Mouse (Mus musculus): ENCODE measurements at regions not wholly inside any gene's neighbourhood (a gene's known extent, or its start where the extent isn't known, plus 50 kb on each side); places are given as distances from the start of the nearest gene placed in this dataset.

DNA sequence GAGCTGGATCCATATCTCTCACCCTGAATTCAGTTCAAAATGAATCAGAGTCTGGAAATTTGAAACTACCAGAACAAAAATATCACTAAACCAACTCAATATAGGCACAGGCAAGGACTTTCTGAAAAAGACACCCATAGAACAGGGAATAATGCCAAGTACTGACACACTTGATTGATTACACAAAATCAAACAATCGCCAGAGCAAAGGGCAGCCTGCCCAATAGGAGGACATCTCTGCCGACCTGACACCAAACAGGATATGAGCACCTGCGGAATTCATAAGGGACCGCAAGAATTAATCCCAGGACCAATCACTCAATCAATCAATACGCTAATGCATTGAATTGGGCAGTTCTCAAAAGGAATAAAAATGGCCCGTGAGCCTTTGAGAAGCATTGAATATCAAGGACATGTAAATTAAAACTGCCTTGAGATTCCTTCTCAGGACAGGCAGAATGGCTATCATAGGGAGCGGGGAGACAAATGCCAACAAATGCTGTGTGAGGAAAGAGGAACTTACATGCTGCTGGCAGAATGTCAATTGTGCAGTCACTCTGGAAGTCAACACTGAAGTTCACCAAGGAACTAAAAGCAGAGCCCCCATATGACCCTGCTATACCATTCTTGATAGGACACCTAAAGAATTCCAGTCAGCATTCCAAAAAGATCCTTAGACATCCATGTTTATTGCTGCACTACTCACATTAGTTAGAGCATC, 102.2 kb downstream of the Erv3 start:
- 83% methylated on average over 7 of the region's 7 CpGs for WGBS
- no peak for ATAC-seq (ENCODE audit: insufficient number of reproducible peaks, insufficient read depth, low FRiP score, low TSS enrichment, low read depth)

DNA sequence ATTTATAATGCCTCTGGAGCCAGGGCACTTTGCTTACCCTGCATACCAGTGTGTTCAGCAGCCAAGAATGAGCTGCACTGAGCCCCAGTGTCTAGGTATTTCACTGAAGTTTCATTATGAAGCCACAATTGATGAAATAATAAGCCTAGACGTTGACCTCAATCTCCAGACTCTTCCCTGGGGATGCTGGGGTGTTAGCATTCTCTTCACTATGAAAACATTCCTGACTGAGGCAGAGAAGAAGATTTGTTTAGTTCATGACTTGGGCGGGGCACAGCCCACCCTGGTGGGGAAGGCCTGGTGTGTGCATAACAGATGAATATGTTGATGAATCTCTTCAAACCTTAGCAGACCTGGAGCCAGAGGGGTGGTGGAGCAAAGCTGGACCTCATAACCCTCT, 104.4 kb downstream of the Erv3 start:
- H3K36me3 ChIP-seq: no peaks in the 10 kb centered on the region
- 46% methylated on average over 2 of the region's 2 CpGs for WGBS
- no peak for ATAC-seq (ENCODE audit: insufficient number of reproducible peaks, insufficient read depth, low FRiP score, low TSS enrichment, low read depth)
- H3K4me2 ChIP-seq: no peak overlapping the region
- no peaks in the 10 kb centered on the region for H3K4me1 ChIP-seq
- H3K27me3 ChIP-seq: no peaks in the 10 kb centered on the region
- no peak overlapping the region for H3K27ac ChIP-seq
- no peaks in the 10 kb centered on the region for H3K9me3 ChIP-seq
- H3K4me3 ChIP-seq: no peak overlapping the region
- no peak overlapping the region for H3K9ac ChIP-seq

More for the DNA sequence above, 102.2 kb downstream of the Erv3 start:
- no peak overlapping the region for H3K4me2 ChIP-seq
- no peaks in the 10 kb centered on the region for H3K27me3 ChIP-seq
- no peak overlapping the region for H3K27ac ChIP-seq
- H3K36me3 ChIP-seq: no peaks in the 10 kb centered on the region
- no peaks in the 10 kb centered on the region for H3K9me3 ChIP-seq
- H3K4me1 ChIP-seq: no peaks in the 10 kb centered on the region
- H3K9ac ChIP-seq: no peak overlapping the region
- no peak overlapping the region for H3K4me3 ChIP-seq

DNA sequence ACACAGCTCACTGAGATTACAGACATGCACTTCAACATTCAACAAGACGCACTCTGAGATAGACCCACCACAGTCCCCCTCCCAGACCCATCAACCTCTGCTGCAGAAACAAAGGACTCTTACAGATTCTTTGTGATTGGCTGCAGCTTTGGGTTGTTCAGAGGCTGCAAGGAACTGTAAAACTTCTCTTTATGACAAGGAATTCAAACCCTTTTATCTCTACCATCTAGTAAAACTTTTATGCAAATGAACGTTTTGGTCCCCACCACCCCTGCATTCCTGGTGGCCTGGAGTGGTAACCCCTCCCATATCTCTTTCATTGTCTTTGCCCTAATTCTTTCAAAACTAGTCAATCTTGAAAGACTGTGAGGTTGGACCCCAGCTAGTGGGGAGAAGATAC, 106.1 kb downstream of the Erv3 start:
- Histone ChIP-seq H3K9me3 (no peaks in the 10 kb centered on the region), H3K4me1 (no peaks in the 10 kb centered on the region), H3K27ac (no peak overlapping the region), H3K36me3 (no peaks in the 10 kb centered on the region), H3K9ac (no peak overlapping the region), H3K27me3 (no peaks in the 10 kb centered on the region), H3K4me3 (no peak overlapping the region), H3K4me2 (no peak overlapping the region)
- ATAC-seq (ENCODE audit: insufficient number of reproducible peaks, insufficient read depth, low FRiP score, low TSS enrichment, low read depth): no peak
- WGBS: 65% methylated on average over 2 of the region's 2 CpGs

DNA sequence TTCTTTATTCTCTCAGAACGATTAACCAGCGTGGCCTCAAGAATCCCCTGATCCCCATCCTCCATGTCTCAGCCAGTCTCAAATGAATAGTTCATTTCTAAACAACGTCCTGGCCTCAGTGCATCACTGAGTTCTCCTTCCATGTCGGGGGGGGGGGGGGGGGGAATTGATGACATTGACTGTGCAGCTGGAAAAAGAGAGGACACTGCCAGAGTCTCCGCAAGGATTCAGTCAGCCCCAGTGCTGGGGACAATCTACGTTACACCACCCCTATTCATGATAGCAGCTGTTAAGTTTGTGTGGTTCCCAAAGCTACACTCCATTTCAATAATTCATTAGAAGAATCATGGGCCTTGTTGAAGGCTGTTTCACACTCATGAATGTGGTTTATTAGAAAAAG, 108.9 kb downstream of the Erv3 start:
- Histone ChIP-seq H3K27me3 (no peaks in the 10 kb centered on the region), H3K4me3 (no peak overlapping the region), H3K27ac (no peak overlapping the region), H3K4me2 (no peak overlapping the region), H3K4me1 (no peaks in the 10 kb centered on the region), H3K9me3 (no peaks in the 10 kb centered on the region), H3K36me3 (no peaks in the 10 kb centered on the region), H3K9ac (no peak overlapping the region)
- ATAC-seq (ENCODE audit: insufficient number of reproducible peaks, insufficient read depth, low FRiP score, low TSS enrichment, low read depth): no peak
- WGBS: 78% methylated on average over 6 of the region's 6 CpGs

DNA sequence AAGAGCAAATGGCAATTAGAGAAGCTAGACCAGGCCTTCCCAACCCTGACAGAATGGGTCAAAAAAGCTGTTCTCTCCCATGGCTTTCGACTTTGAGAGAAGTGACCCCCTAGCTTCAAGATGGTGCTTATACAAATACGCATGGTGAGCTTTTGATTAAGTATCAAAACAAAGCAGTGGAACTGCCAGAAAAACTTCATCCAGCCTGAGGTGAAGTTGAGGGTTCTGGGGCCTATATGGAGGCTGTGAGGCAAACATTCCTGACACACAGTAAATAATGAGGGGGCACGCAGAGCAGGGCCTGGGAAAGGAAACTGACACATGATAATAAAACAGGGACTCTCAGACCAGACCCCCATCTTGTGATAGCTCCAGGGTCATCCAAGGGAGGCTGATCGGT, 109.3 kb downstream of the Erv3 start:
- Histone ChIP-seq H3K4me1 (no peaks in the 10 kb centered on the region), H3K27me3 (no peaks in the 10 kb centered on the region), H3K9ac (no peak overlapping the region), H3K9me3 (no peaks in the 10 kb centered on the region), H3K27ac (no peak overlapping the region), H3K4me2 (no peak overlapping the region), H3K4me3 (no peak overlapping the region), H3K36me3 (no peaks in the 10 kb centered on the region)
- 70% methylated on average over 4 of the region's 4 CpGs for WGBS
- ATAC-seq (ENCODE audit: insufficient number of reproducible peaks, insufficient read depth, low FRiP score, low TSS enrichment, low read depth): no peak

DNA sequence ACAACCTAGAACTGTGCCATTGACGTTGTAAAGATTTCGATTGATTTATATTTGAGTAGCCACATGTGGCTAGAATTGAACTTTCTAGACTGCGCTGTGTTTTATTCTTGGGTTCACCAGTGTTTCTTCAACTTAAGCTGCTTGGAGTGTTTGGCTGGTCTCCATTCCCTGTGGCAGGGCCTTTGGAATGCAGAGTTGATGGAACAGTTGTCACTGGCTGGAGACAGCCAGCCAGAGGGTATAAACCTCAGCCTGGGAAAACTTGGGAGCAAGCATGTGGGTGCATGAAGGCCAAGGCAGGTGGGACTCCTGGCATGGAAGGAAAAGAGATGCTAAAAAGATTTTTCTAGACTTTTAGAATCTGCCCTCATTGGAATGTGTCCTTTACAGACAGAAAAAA, 109.8 kb downstream of the Erv3 start:
- H3K27ac ChIP-seq: no peak overlapping the region
- no peaks in the 10 kb centered on the region for H3K36me3 ChIP-seq
- H3K9ac ChIP-seq: no peak overlapping the region
- H3K9me3 ChIP-seq: no peaks in the 10 kb centered on the region
- no peak overlapping the region for H3K4me3 ChIP-seq
- H3K4me2 ChIP-seq: no peak overlapping the region
- no peaks in the 10 kb centered on the region for H3K27me3 ChIP-seq
- no peaks in the 10 kb centered on the region for H3K4me1 ChIP-seq
- no peak for ATAC-seq (ENCODE audit: insufficient number of reproducible peaks, insufficient read depth, low FRiP score, low TSS enrichment, low read depth)
- 84% methylated on average over 3 of the region's 3 CpGs for WGBS

DNA sequence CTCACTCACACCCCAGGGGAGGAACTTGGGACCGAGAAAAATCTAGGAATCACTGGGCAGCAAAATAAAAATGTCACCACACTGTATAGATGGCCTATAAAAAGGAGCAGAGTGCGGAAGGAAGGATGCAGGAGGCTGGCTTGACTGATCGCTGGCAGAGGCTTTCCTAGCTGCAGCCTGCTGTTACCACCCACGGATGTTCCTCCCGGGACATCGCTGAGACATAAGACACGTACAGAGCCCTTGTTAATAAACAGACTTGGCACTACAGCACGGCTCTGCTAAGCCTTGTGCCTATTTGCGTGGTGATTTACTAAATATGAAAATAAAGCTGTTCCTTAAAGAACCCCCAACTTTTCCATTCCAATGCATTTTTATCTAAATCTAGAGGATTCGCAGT, 110.8 kb downstream of the Erv3 start:
- ATAC-seq (ENCODE audit: insufficient number of reproducible peaks, insufficient read depth, low FRiP score, low TSS enrichment, low read depth): no peak
- H3K4me2 ChIP-seq: no peak overlapping the region
- H3K4me1 ChIP-seq: no peaks in the 10 kb centered on the region
- 59% methylated on average over 10 of the region's 10 CpGs for WGBS
- H3K9me3 ChIP-seq: no peaks in the 10 kb centered on the region
- H3K4me3 ChIP-seq: no peak overlapping the region
- H3K9ac ChIP-seq: no peak overlapping the region
- no peaks in the 10 kb centered on the region for H3K36me3 ChIP-seq
- no peak overlapping the region for H3K27ac ChIP-seq
- H3K27me3 ChIP-seq: no peaks in the 10 kb centered on the region

DNA sequence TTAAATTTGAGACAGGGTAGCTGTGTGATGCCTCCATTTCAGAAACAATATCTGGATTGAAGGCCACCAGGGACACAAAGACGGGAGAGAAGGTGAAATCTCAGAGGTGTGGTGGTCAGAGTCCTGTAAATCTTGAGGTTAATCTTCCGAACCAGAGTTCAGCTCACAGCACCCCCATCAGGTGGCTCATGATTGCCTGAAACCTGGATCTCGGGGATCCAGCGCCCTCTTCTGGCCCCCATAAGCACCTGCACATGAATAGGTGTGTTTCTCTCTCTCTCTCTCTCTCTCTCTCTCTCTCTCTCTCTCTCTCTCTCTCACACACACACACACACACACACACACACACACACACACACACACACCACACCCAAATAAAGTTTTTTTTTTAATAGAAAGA, 111.8 kb downstream of the Erv3 start:
- Histone ChIP-seq H3K27ac (no peak overlapping the region), H3K4me2 (no peak overlapping the region), H3K36me3 (no peaks in the 10 kb centered on the region), H3K4me1 (no peaks in the 10 kb centered on the region), H3K9ac (no peak overlapping the region), H3K4me3 (no peak overlapping the region), H3K27me3 (no peaks in the 10 kb centered on the region), H3K9me3 (no peaks in the 10 kb centered on the region)
- ATAC-seq (ENCODE audit: insufficient number of reproducible peaks, insufficient read depth, low FRiP score, low TSS enrichment, low read depth): no peak
- 79% methylated on average over 4 of the region's 4 CpGs for WGBS

DNA sequence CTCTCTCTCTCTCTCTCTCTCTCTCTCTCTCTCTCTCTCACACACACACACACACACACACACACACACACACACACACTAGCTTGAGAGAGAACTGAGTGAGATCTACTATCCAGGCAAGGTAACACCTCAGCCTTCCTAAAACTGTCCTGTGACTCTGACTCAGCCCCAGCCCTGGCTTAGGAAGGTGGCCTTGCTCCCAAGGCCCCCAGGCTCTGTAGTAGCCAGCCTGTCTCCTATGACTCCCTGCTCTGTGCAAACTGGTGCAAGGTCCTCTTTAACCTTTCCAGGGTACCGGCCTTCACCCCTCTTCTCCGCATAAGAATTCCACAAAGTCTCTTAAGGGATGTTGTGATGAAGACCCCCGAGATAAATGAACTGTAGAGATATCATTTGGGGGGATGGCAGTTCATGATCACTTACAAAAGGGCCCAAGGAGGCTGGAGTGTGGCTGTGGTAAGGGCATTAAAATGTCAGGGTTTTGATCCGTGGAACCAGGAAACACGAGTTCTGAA, 114.1 kb downstream of the Erv3 start:
- no peaks in the 10 kb centered on the region for H3K27me3 ChIP-seq
- H3K27ac ChIP-seq: no peak overlapping the region
- no peak overlapping the region for H3K4me2 ChIP-seq
- no peaks in the 10 kb centered on the region for H3K36me3 ChIP-seq
- WGBS: 87% methylated on average over 5 of the region's 5 CpGs
- no peaks in the 10 kb centered on the region for H3K9me3 ChIP-seq
- no peak overlapping the region for H3K9ac ChIP-seq
- no peak for ATAC-seq (ENCODE audit: insufficient number of reproducible peaks, insufficient read depth, low FRiP score, low TSS enrichment, low read depth)
- no peak overlapping the region for H3K4me3 ChIP-seq
- no peaks in the 10 kb centered on the region for H3K4me1 ChIP-seq

DNA sequence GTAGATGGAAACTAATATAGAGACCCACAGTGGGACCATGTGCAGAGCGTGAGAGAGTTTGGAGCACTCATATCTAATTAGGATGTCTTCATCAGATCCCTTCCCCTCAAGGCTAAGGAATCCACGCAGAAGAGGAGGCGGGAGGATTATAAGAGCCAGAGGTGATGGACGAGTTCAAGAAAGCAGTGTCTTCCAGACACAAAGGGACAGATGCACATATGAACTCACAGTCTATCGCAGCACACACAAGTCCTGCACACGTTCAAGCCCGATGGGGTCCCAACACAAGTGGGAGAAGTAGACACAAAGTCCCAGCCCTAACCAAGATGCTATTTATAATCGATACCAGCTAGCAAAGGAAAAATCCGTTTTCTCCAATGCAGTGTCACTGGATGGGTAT, 114.6 kb downstream of the Erv3 start:
- Histone ChIP-seq H3K4me3 (no peak overlapping the region), H3K4me1 (no peaks in the 10 kb centered on the region), H3K9me3 (no peaks in the 10 kb centered on the region), H3K27me3 (no peaks in the 10 kb centered on the region), H3K27ac (no peak overlapping the region), H3K4me2 (no peak overlapping the region), H3K9ac (no peak overlapping the region), H3K36me3 (no peaks in the 10 kb centered on the region)
- no peak for ATAC-seq (ENCODE audit: insufficient number of reproducible peaks, insufficient read depth, low FRiP score, low TSS enrichment, low read depth)
- WGBS: 67% methylated on average over 9 of the region's 9 CpGs

DNA sequence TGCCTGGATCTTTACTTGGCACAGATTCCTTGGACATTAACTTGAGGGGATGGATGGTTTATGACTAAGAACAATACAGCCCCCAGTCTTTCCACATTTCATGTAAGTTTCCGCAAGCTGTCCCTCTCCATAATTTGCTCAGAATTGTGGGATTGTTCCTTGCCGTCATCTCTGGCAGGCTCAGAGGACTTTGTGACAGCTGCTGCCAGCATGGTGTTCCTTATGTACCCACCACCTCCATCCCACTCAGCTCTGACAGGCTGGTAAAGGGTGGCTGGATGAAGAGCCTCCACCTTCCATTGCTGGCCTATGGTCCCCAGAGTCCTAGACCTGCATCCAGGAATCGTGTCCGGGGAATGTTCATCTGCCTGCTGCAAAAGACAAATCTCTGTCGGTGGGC, 119.1 kb downstream of the Erv3 start:
- Histone ChIP-seq H3K9me3 (no peaks in the 10 kb centered on the region), H3K27ac (no peak overlapping the region), H3K4me3 (no peak overlapping the region), H3K27me3 (no peaks in the 10 kb centered on the region), H3K4me1 (no peaks in the 10 kb centered on the region), H3K4me2 (no peak overlapping the region), H3K36me3 (no peaks in the 10 kb centered on the region), H3K9ac (no peak overlapping the region)
- WGBS: 80% methylated on average over 5 of the region's 5 CpGs
- ATAC-seq (ENCODE audit: insufficient number of reproducible peaks, insufficient read depth, low FRiP score, low TSS enrichment, low read depth): no peak

DNA sequence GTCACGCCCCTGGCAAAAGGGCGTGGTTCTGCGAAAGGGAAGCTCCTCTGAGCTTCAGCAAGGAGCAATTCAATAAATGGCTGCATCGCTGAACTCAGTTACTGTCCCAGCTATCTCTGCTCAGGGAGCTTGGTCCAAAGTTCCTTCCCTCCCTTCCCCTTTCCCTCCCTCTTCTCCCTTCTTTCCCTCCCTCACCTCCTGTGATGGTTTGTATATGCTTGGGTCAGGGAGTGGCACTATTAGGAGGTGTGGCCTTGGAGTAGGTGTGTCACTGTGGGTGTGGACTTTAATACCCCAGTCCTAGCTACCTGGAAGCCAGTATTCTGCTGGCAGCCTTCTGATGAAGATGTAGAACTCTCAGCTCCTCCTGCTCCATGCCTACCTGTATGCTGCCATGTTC, 120.5 kb downstream of the Erv3 start:
- Histone ChIP-seq H3K27ac (no peak overlapping the region), H3K9ac (no peak overlapping the region), H3K4me2 (no peak overlapping the region), H3K36me3 (no peaks in the 10 kb centered on the region), H3K4me1 (no peaks in the 10 kb centered on the region), H3K27me3 (no peaks in the 10 kb centered on the region), H3K4me3 (no peak overlapping the region), H3K9me3 (no peaks in the 10 kb centered on the region)
- 77% methylated on average over 4 of the region's 4 CpGs for WGBS
- ATAC-seq (ENCODE audit: insufficient number of reproducible peaks, insufficient read depth, low FRiP score, low TSS enrichment, low read depth): no peak

All from embryonic facial prominence, embryonic 13.5 days (tissue).